Comparison of ENCODE assay signal across 1 mouse cellular context in the genomic region with DNA sequence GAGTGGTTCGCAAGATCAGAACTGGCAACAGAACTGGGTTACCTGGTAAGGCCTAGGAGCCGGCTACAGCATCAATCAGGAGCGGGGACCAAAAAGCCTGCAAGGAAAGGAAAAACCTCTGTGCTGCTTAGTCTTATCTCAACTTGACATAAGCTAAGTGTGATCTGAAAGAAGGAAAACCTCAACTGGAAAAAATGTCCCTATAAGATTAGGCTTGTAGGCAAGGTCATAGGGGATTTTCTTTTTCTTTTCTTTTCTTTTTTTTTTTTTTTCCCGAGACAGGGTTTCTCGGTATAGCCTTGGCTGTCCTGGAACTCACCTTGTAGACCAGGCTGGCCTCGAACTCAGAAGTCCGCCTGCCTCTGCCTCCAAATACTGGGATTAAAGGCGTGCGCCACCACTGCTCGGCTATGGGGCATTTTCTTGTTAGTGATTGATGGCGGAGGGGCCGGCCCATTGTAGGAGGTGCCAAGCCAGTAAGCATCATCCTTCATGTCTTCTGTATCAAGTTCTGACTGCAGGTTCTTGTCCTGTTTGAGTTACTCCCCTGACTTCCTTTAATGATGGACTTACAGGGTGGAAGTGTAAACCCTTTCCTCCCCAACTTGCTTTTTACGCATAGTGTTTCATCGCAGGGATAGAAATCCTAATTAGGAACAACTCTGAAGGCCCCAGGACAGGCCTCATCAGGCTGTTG.
TF ChIP-seq lines count a peak whose summit lies in the region.

No protein-coding gene starts in this region.

TF ChIP-seq in CH12.LX, 34 proteins besides CTCF, POLR2A, EP300 and RAD21:
- TF ChIP-seq PAX5 (IDR thresholded peaks at IDR 0.05; ENCODE audit: low read length): no peak
- TF ChIP-seq MXI1 (IDR thresholded peaks at IDR 0.05; ENCODE audit: low read depth, low read length): peak; percentile 23; the same call in 1 of the 2 replicates
- TF ChIP-seq JUND (conservative IDR thresholded peaks at IDR 0.05; ENCODE audit: low read depth, low read length): 0 out of 2 replicates have a peak, but pooled peaks have one; percentile 8
- TF ChIP-seq ELF1 (IDR thresholded peaks at IDR 0.05; ENCODE audit: low read depth, low read length): peak; percentile 66; the same call in 1 of the 2 replicates
- TF ChIP-seq SMC3 (IDR thresholded peaks at IDR 0.05; ENCODE audit: low read depth, low read length): no peak
- TF ChIP-seq NELFE (IDR thresholded peaks at IDR 0.05; ENCODE audit: low read depth, low read length): peak; percentile 44; the same call in 1 of the 2 replicates
- TF ChIP-seq KAT2A (IDR thresholded peaks at IDR 0.05; ENCODE audit: insufficient replicate concordance, low read length): 0 out of 2 replicates have a peak, but pooled peaks have one; percentile 55
- TF ChIP-seq ZNF384 (IDR thresholded peaks at IDR 0.05; ENCODE audit: low read depth, low read length): peak; percentile 74
- peak; percentile 66 for TF ChIP-seq MAFK (IDR thresholded peaks at IDR 0.05; ENCODE audit: insufficient replicate concordance, low read length)
- 0 out of 2 replicates have a peak, but pooled peaks have one; percentile 6 for TF ChIP-seq NRF1 (IDR thresholded peaks at IDR 0.05; ENCODE audit: low read depth, low read length)
- 0 out of 2 replicates have a peak, but pooled peaks have one; percentile 27 for TF ChIP-seq TCF12 (IDR thresholded peaks at IDR 0.05; ENCODE audit: low read depth, low read length)
- TF ChIP-seq GABPA (IDR thresholded peaks at IDR 0.05; ENCODE audit: insufficient replicate concordance, low read depth, low read length): no peak
- TF ChIP-seq BHLHE40 (IDR thresholded peaks at IDR 0.05; ENCODE audit: low read depth, low read length): 0 out of 2 replicates have a peak, but pooled peaks have one; percentile 8
- peak; percentile 21; the same call in 1 of the 2 replicates for TF ChIP-seq HCFC1 (IDR thresholded peaks at IDR 0.05; ENCODE audit: low read depth, low read length)
- TF ChIP-seq TBP (conservative IDR thresholded peaks at IDR 0.05; ENCODE audit: low read depth, low read length): peak; percentile 98
- TF ChIP-seq MAZ (IDR thresholded peaks at IDR 0.05; ENCODE audit: low read depth, low read length): 0 out of 2 replicates have a peak, but pooled peaks have one; percentile 36
- TF ChIP-seq RCOR1 (conservative IDR thresholded peaks at IDR 0.05; ENCODE audit: low read depth, low read length): no peak
